Mouse (Mus musculus) heart, adult 2 months (tissue): ENCODE measurements around the gene Ntrk3.

ENCODE experiments used
- CTCF ChIP-seq: fragments of 200-600 bp; IDR thresholded peaks from 2 replicates; pipeline ENCODE4 v1.8.1; 2022; ENCODE audit warnings: antibody characterized with exemption, mild to moderate bottlenecking, moderate library complexity
- EP300 ChIP-seq: fragments of 200-500 bp; IDR thresholded peaks from 2 replicates; pipeline ENCODE4 v1.6.1; 2011; ENCODE audit warnings: low read depth, low read length, control low read depth; ENCODE audit not compliant: insufficient read depth
- POLR2A ChIP-seq: fragments of 200-500 bp; IDR thresholded peaks from 2 replicates; pipeline ENCODE4 v1.6.1; 2011; ENCODE audit warnings: mild to moderate bottlenecking, low read depth, low read length, control low read depth; ENCODE audit not compliant: insufficient read depth

- no peak for TF ChIP-seq CTCF
- TF ChIP-seq POLR2A = no peak
- no peak for TF ChIP-seq EP300
These were observed 152.9 kb downstream of the Ntrk3 start for GRCm38 (mm10) chr7:78584936-78585335.
